Mouse (Mus musculus) heart, embryonic 12.5 days (tissue): ENCODE results near the gene Tmem59l. TPM values are rescaled to one million over a fixed set of nuclear protein-coding genes. Genes with fewer than 3 reads are reported as not detected.

ENCODE experiments used
- ATAC-seq: fragments of 200-750 bp; cut with Nextera tagmentation; 2 replicates; pipeline ENCODE4 v1.8.0; 2017; ENCODE audit warnings: moderate TSS enrichment, moderate library complexity; ENCODE audit not compliant: insufficient number of reproducible peaks, low FRiP score
- H3K27ac ChIP-seq: fragments of 300-500 bp; sonication (generic); 2 replicates; pipeline ENCODE4 v1.5.1; 2016; ENCODE audit warnings: mild to moderate bottlenecking, moderate library complexity; ENCODE audit not compliant: poor library complexity, severe bottlenecking
- H3K27me3 ChIP-seq: fragments of 300-500 bp; sonication (generic); replicated peaks from 2 replicates; pipeline ENCODE4 v1.6.1; 2016; ENCODE audit warnings: mild to moderate bottlenecking, moderate library complexity
- H3K36me3 ChIP-seq: fragments of 300-500 bp; sonication (generic); 2 replicates; pipeline ENCODE4 v1.6.1; 2016; ENCODE audit warnings: mild to moderate bottlenecking, moderate library complexity
- H3K4me1 ChIP-seq: fragments of 300-500 bp; sonication (generic); replicated peaks from 2 replicates; pipeline ENCODE4 v1.6.1; 2016; ENCODE audit warnings: mild to moderate bottlenecking
- H3K4me2 ChIP-seq: fragments of 300-500 bp; sonication (generic); 2 replicates; pipeline ENCODE4 v1.6.1; 2016; ENCODE audit warnings: mild to moderate bottlenecking, moderate library complexity
- H3K4me3 ChIP-seq: fragments of 300-500 bp; sonication (generic); 2 replicates; pipeline ENCODE4 v1.5.1; 2016; ENCODE audit warnings: mild to moderate bottlenecking
- H3K9ac ChIP-seq: fragments of 300-500 bp; sonication (generic); 2 replicates; pipeline ENCODE4 v1.6.1; 2016; ENCODE audit warnings: mild to moderate bottlenecking, moderate library complexity
- H3K9me3 ChIP-seq: fragments of 300-500 bp; sonication (generic); replicated peaks from 2 replicates; pipeline ENCODE4 v1.6.1; 2016; ENCODE audit warnings: mild to moderate bottlenecking, moderate library complexity
- WGBS: fragments of 180-500 bp; shearing (Covaris S2); methylation state at CpG from one replicate; pipeline ENCODE4 v1.1.7; 2016; 5-methylcytosine and 5-hydroxymethylcytosine counted together
- polyA plus RNA-seq: library from polyadenylated mRNA; unstranded; fragments of >200 nt; fragmentation: Nextera tagmentation; extraction: Ambion mirVana; gene quantifications from 2 replicates; pipeline ENCODE4 v1.2.1, GENCODE M21; 2016

Tmem59l gene
- polyA plus RNA-seq, 1 experiment from 2014 or later, result 0.22 TPM

DNA sequence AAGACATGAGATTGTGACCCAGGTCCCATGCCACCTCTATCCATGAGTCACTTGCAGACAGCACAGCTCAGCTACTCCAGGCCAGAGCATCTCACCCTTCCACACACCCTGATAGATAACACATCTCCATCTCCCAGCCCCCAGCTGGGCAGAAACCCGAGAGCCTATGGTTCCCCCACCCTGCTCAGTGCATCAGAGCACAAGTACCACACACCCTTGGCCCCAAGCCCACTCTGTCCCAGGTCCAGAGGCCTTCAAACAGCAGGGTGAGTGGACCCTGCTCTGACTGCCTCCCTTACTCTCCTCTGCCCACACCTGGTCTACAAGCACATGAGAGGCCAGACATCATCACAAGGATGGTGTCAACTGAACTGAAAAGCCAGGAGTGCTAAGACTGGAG, 19.3 kb downstream of the Tmem59l start:
- Histone ChIP-seq H3K4me1 (peaks cover 53% of the 10 kb centered on the region), H3K4me2 (no peak overlapping the region), H3K27me3 (no peaks in the 10 kb centered on the region), H3K36me3 (peaks cover 8% of the 10 kb centered on the region; the same call in 1 of the 2 replicates), H3K27ac (no peak overlapping the region), H3K9ac (no peak overlapping the region), H3K4me3 (no peak overlapping the region), H3K9me3 (no peaks in the 10 kb centered on the region)
- 55% methylated on average over 1 of the region's 1 CpGs for WGBS
- peak; percentile 17; the same call in 1 of the 2 replicates for ATAC-seq

DNA sequence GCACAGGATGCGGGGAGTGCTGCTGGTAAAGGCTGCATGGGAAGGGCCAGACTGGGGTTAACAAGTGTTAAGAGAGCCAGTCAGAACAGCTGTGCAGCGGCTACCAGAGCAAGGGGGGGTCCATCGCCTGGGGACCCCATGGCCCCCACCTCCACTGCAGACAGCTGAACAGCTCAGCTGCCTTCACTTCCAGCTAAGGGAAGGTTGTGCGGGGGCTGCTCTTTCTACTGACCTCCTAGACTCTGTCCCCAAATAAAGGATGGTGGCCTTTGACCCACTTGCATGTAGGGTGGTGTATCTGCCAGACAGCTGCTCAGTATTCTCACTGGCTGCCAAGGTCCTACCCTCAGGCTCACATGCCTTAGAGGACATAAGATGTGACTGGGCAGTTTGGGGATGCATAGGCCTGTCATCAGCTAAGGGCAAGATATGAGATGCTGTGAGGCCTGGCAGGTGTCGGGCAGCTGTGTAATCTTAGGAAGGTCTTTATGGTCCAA, 19.9 kb downstream of the Tmem59l start:
- Histone ChIP-seq H3K9ac (peak overlapping the region; percentile 14; the same call in 1 of the 2 replicates), H3K27ac (no peak overlapping the region), H3K4me1 (peaks cover 56% of the 10 kb centered on the region), H3K4me3 (no peak overlapping the region), H3K4me2 (no peak overlapping the region), H3K9me3 (no peaks in the 10 kb centered on the region), H3K27me3 (no peaks in the 10 kb centered on the region), H3K36me3 (peaks cover 8% of the 10 kb centered on the region; the same call in 1 of the 2 replicates)
- 68% methylated on average over 5 of the region's 5 CpGs for WGBS
- no peak for ATAC-seq

DNA sequence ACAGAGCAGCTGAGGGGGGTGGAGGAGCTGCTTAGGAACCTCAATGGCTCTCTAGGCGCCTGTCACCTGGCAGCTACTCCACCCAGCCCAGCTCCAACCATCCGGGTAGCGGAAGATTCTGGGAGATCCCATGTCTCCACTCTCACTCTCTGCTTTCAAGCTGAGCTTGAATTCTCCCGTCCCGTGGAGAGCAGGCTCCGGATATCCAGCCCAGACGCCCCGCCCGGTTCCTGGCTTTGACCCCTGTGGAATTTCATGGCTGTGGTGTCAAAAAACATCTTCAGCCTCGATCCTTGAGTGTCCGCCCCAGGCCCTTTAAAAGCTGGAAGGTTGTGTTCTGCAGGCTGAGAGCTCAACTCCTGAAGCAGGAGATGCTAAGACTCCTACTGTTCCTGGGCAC, 20.4 kb downstream of the Tmem59l start:
- H3K27me3 ChIP-seq, result no peaks in the 10 kb centered on the region
- H3K4me2 ChIP-seq, result no peak overlapping the region; the same call in 1 of the 2 replicates
- H3K27ac ChIP-seq, result no peak overlapping the region
- WGBS, result 55% methylated on average over 11 of the region's 11 CpGs
- H3K36me3 ChIP-seq, result peaks cover 8% of the 10 kb centered on the region; the same call in 1 of the 2 replicates
- H3K4me1 ChIP-seq, result peaks cover 61% of the 10 kb centered on the region
- no peaks in the 10 kb centered on the region for H3K9me3 ChIP-seq
- no peak overlapping the region for H3K4me3 ChIP-seq
- no peak overlapping the region for H3K9ac ChIP-seq
- no peak for ATAC-seq

DNA sequence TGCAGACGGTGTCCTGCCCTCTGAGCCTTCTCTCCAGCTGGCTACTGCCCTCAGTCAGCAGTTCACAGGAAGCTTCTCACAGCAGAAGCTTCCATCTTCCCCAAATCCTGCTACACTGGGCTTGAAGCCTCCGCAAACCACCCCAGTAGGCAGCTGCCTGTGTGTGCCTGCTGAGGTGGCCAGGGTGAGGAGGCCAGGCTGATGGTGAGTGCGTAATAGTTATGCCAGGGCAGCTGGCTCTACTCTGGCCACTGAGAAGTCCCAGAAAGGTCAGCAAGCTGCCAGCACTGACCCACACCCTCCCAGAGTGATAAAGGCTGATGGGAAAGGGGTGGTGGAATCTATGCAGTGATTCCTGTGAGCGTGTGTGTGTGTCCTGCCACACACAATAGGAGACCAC, 20.9 kb downstream of the Tmem59l start:
- no peaks in the 10 kb centered on the region for H3K27me3 ChIP-seq
- H3K9ac ChIP-seq, result no peak overlapping the region
- no peak for ATAC-seq
- H3K9me3 ChIP-seq, result no peaks in the 10 kb centered on the region
- H3K36me3 ChIP-seq, result peaks cover 8% of the 10 kb centered on the region; the same call in 1 of the 2 replicates
- peaks cover 66% of the 10 kb centered on the region for H3K4me1 ChIP-seq
- 78% methylated on average over 4 of the region's 4 CpGs for WGBS
- no peak overlapping the region for H3K27ac ChIP-seq
- H3K4me2 ChIP-seq, result no peak overlapping the region; the same call in 1 of the 2 replicates
- no peak overlapping the region for H3K4me3 ChIP-seq

DNA sequence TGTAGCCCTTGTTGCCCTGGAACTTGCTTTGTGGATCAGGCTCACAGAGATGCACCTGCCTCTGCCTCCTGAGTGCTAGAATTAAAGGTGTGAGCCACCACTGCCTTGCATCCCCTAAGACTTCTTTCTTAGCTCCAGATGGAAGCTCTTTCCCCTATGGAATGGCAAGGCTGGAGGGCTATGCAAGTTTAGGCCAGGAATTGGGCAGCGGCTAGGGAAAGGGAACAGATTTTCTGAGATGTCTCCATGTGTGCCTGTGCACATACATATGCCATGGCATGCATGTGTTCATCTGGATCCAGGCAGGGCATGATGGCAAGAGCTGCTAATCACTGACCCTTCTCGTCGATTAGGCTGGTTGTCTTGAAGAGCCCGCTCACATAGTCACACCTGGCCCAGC, 21.5 kb downstream of the Tmem59l start:
- no peak overlapping the region for H3K4me3 ChIP-seq
- peaks cover 72% of the 10 kb centered on the region for H3K4me1 ChIP-seq

DNA sequence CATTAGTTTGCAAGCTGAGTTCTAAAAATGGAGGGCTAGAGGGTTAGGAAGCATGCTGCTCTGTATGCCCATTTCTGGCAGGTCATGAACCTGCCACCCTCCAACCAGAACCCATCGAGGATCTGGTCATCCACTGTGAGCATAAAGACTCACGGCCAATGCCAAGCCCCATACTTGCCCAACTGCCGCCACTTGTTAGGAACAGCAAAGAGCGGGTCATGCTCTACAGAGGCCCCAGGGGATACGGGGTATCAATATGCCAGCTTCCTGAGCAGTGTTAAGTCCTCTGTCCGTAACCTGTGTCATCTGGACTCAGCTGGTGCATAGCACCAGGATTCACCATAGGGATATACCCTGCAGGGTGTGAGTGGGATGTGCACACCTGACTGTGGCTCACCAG, 23.0 kb downstream of the Tmem59l start:
- Histone ChIP-seq H3K4me3 (no peak overlapping the region; the same call in 1 of the 2 replicates), H3K27ac (no peak overlapping the region), H3K9me3 (no peaks in the 10 kb centered on the region), H3K4me2 (no peak overlapping the region), H3K4me1 (peaks cover 65% of the 10 kb centered on the region), H3K36me3 (peaks cover 11% of the 10 kb centered on the region; the same call in 1 of the 2 replicates), H3K9ac (no peak overlapping the region), H3K27me3 (no peaks in the 10 kb centered on the region)
- WGBS, result 94% methylated on average over 6 of the region's 6 CpGs
- no peak for ATAC-seq

More for the DNA sequence above, 21.5 kb downstream of the Tmem59l start:
- WGBS, result 95% methylated on average over 4 of the region's 4 CpGs
- Histone ChIP-seq H3K36me3 (peaks cover 8% of the 10 kb centered on the region; the same call in 1 of the 2 replicates), H3K9me3 (no peaks in the 10 kb centered on the region), H3K27ac (no peak overlapping the region), H3K4me2 (no peak overlapping the region), H3K9ac (no peak overlapping the region), H3K27me3 (no peaks in the 10 kb centered on the region)
- no peak for ATAC-seq

DNA sequence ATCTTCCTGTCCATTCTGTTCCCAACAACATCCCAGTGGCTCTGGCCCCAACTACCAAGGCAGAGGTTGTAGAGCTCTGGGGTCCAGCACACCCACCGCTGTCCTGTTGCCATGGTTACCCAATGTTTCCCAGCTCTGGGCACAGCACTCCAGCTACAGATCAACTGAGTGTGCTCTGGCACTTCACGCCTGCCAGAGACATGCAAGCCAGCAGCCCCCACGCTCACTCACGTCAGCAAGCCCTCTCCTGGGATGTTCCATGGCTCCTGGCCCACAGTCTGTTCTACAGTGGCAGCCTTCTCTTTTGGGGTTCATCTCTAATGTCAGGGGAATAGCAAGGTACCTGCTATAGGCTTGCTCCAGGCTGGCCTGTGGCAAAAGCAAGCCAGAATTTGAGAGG, 23.9 kb downstream of the Tmem59l start:
- Histone ChIP-seq H3K9me3 (no peaks in the 10 kb centered on the region), H3K4me1 (peaks cover 57% of the 10 kb centered on the region), H3K4me3 (no peak overlapping the region), H3K27ac (no peak overlapping the region), H3K36me3 (peaks cover 11% of the 10 kb centered on the region; the same call in 1 of the 2 replicates), H3K9ac (no peak overlapping the region), H3K4me2 (no peak overlapping the region), H3K27me3 (no peaks in the 10 kb centered on the region)
- ATAC-seq, result no peak
- 83% methylated on average over 4 of the region's 4 CpGs for WGBS

DNA sequence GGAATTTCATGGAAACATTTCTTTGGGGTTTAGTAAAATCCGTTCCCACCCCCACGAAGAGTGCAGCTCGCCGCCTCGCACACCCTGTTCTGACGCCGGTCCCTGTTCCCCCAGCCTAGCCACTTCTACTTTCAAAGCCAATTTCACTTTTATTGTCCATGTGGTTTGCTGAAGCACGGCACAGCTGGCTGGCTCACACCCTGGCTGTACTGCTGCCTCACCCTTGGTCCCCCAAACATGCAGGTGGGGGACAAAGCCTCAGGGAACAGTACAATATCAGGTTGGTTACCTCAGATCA, 24.7 kb downstream of the Tmem59l start:
- 90% methylated on average over 8 of the region's 8 CpGs for WGBS
- H3K9me3 ChIP-seq, result no peaks in the 10 kb centered on the region
- H3K4me1 ChIP-seq, result peaks cover 48% of the 10 kb centered on the region
- no peak overlapping the region for H3K9ac ChIP-seq
- no peak overlapping the region for H3K4me3 ChIP-seq
- H3K27me3 ChIP-seq, result no peaks in the 10 kb centered on the region
- H3K27ac ChIP-seq, result no peak overlapping the region
- no peak for ATAC-seq
- H3K4me2 ChIP-seq, result no peak overlapping the region
- H3K36me3 ChIP-seq, result peaks cover 11% of the 10 kb centered on the region; the same call in 1 of the 2 replicates

DNA sequence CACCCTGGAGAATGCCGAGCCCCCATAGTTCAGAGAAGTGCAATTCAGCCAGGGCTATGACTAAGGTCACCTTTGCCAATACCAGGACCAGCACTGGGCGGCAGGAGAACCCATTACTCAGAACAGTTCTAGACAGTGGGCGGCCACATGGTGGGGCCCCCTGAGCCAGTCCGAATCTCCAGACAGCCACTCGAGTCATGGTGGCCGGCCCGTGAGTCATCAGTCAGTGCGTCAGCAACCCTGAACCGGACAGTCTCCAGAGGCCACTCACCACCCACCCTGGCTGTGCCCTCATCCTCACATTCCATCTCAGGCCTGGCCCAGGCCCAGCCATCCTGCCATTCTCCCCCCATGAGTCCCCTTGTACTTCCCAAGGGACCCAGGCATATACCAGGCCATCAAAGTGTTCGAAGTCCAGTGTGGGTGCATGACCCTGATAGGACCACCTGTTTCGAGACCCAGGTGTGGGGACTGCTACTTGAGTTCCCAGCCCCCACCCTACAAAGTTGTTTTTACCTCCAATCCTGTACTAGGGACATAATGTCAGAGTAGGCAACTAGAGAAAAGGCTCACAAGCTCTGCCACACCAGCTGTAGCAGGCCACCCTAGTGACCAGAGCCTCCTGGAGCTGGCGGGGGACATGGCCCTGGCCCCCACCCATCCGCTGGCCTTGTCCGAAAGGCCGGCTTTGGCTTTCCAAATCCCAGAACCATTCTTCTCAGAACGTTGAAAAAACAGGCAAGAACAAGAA, 25.2 kb downstream of the Tmem59l start:
- Histone ChIP-seq H3K4me2 (no peak overlapping the region), H3K27ac (no peak overlapping the region), H3K4me3 (no peak overlapping the region), H3K9ac (no peak overlapping the region), H3K4me1 (peaks cover 43% of the 10 kb centered on the region), H3K27me3 (no peaks in the 10 kb centered on the region), H3K36me3 (peaks cover 11% of the 10 kb centered on the region; the same call in 1 of the 2 replicates), H3K9me3 (no peaks in the 10 kb centered on the region)
- WGBS, result 70% methylated on average over 16 of the region's 16 CpGs
- peak; percentile 23; the same call in 1 of the 2 replicates for ATAC-seq

DNA sequence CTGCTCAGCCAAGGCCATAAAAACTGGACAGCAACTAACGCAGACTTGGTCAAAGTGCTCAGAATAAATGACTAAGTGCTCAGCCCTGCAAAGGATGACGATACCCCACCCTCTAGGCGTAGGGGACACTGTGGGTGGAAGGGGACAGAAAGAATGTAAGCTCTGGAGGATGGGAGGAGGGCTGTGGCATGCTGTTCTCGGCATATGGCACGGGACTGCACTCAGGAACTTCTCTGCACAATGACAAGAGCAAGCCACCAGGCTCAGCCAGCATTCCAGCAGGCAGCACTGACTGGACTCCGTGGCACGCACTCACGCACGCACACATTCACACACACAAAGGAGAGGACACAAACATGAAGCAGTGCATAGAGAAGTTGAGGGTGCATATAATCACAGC, 26.6 kb downstream of the Tmem59l start:
- peaks cover 33% of the 10 kb centered on the region for H3K4me1 ChIP-seq
- no peaks in the 10 kb centered on the region for H3K9me3 ChIP-seq
- 59% methylated on average over 9 of the region's 9 CpGs for WGBS
- no peak overlapping the region for H3K4me3 ChIP-seq
- no peak overlapping the region; the same call in 1 of the 2 replicates for H3K27ac ChIP-seq
- H3K4me2 ChIP-seq, result no peak overlapping the region
- peaks cover 3% of the 10 kb centered on the region; the same call in 1 of the 2 replicates for H3K36me3 ChIP-seq
- no peak overlapping the region for H3K9ac ChIP-seq
- H3K27me3 ChIP-seq, result no peaks in the 10 kb centered on the region
- ATAC-seq, result no peak

DNA sequence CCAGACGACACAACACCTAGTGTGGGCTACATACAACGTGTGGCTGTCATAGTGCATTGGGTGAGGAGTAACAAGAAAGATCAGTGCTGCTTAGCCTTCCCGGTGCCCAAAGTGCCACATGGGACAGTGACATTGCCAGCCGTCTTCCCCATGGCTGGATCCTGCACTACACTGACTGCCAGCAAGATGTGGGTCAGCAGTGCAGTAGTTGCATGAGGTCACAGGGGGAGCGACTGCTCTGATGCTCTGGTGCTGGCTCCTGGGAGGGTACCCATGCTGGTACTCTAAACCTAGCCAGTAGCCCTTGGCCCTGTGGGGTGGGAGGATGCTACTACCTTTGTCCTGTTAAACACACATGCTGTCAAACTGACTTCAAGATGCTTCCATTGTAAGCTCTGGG, 27.0 kb downstream of the Tmem59l start:
- H3K4me1 ChIP-seq, result peaks cover 33% of the 10 kb centered on the region
- no peak overlapping the region; the same call in 1 of the 2 replicates for H3K27ac ChIP-seq
- H3K4me2 ChIP-seq, result no peak overlapping the region

More for the DNA sequence above, 27.0 kb downstream of the Tmem59l start:
- H3K27me3 ChIP-seq, result no peaks in the 10 kb centered on the region
- no peak overlapping the region for H3K4me3 ChIP-seq
- no peak for ATAC-seq
- no peaks in the 10 kb centered on the region for H3K9me3 ChIP-seq
- H3K9ac ChIP-seq, result no peak overlapping the region
- WGBS, result 86% methylated on average over 5 of the region's 5 CpGs
- H3K36me3 ChIP-seq, result 0 out of 2 replicates have a peak, but pooled peaks cover 3% of the 10 kb centered on the region
